Mouse (Mus musculus) heart, embryonic 16.5 days (tissue): ENCODE results near the gene Lix1l. TPM values are rescaled to one million over a fixed set of nuclear protein-coding genes. Genes with fewer than 3 reads are reported as not detected.
"Not testable (repeated sequence)": the region's sequence is repeated elsewhere in the genome, so short reads cannot be mapped to it uniquely, and the experiment has no call there.

Experiments used
- ATAC-seq: fragments of 200-750 bp; cut with Nextera tagmentation; replicated peaks from 2 replicates; pipeline ENCODE4 v1.8.0; 2017; ENCODE audit warnings: moderate number of reproducible peaks; ENCODE audit not compliant: insufficient read depth, low FRiP score; ENCODE audit errors: extremely low read depth
- H3K27ac ChIP-seq: fragments of 300-500 bp; sonication (generic); 2 replicates; pipeline ENCODE4 v1.5.1; 2014; ENCODE audit warnings: mild to moderate bottlenecking, low read length, control low read depth, moderate library complexity
- H3K27me3 ChIP-seq: fragments of 300-500 bp; sonication (generic); 2 replicates; pipeline ENCODE4 v1.6.1; 2014; ENCODE audit warnings: low read length, mixed read lengths; ENCODE audit not compliant: control insufficient read depth, insufficient read depth
- H3K36me3 ChIP-seq: fragments of 300-500 bp; sonication (generic); 2 replicates; pipeline ENCODE4 v1.6.1; 2014; ENCODE audit not compliant: control insufficient read depth, insufficient read depth
- H3K4me1 ChIP-seq: fragments of 300-500 bp; sonication (generic); 2 replicates; pipeline ENCODE4 v1.6.1; 2014; ENCODE audit warnings: low read length, mixed read lengths; ENCODE audit not compliant: control insufficient read depth, insufficient read depth
- H3K4me2 ChIP-seq: fragments of 300-500 bp; sonication (generic); 2 replicates; pipeline ENCODE4 v1.6.1; 2014; ENCODE audit warnings: low read depth, mild to moderate bottlenecking, control low read depth, low read length
- H3K4me3 ChIP-seq: fragments of 300-500 bp; sonication (generic); 2 replicates; pipeline ENCODE4 v1.5.1; 2014; ENCODE audit warnings: mild to moderate bottlenecking, control low read depth, low read length
- H3K9ac ChIP-seq: fragments of 300-500 bp; sonication (generic); 2 replicates; pipeline ENCODE4 v1.6.1; 2014; ENCODE audit warnings: low read length, control low read depth
- H3K9me3 ChIP-seq: fragments of 300-500 bp; sonication (generic); replicated peaks from 2 replicates; pipeline ENCODE4 v1.6.1; 2016; ENCODE audit warnings: low read length; ENCODE audit not compliant: control insufficient read depth
- WGBS: fragments of 180-500 bp; shearing (Covaris S2); extraction: QIAGEN DNeasy Blood & Tissue Kit; methylation state at CpG from one replicate; pipeline ENCODE4 v1.1.7; 2014; 5-methylcytosine and 5-hydroxymethylcytosine counted together
- polyA plus RNA-seq: library from polyadenylated mRNA; unstranded; fragments of >200 nt; fragmentation: Nextera tagmentation; extraction: Ambion mirVana; gene quantifications from 2 replicates; pipeline ENCODE4 v1.2.1, GENCODE M21; 2015

Gene Lix1l
- polyA plus RNA-seq, 1 experiment from 2014 or later = 4.3 TPM

GRCm38 (mm10) chr3:96647365-96647764 lies 46.4 kb downstream of the Lix1l start:
- H3K4me2 ChIP-seq = no peak overlapping the region
- 84% methylated on average over 3 of the region's 3 CpGs for WGBS
- no peak overlapping the region for H3K27ac ChIP-seq
- H3K36me3 ChIP-seq = peaks cover 16% of the 10 kb centered on the region
- no peaks in the 10 kb centered on the region for H3K27me3 ChIP-seq
- ATAC-seq = no peak
- no peak overlapping the region for H3K4me3 ChIP-seq
- H3K4me1 ChIP-seq = peaks cover 9% of the 10 kb centered on the region
- no peaks in the 10 kb centered on the region for H3K9me3 ChIP-seq
- no peak overlapping the region for H3K9ac ChIP-seq

- no peaks in the 10 kb centered on the region for H3K9me3 ChIP-seq
- WGBS = 71% methylated on average over 2 of the region's 2 CpGs
- no peaks in the 10 kb centered on the region for H3K27me3 ChIP-seq
- H3K4me1 ChIP-seq = peaks cover 9% of the 10 kb centered on the region
- H3K9ac ChIP-seq = no peak overlapping the region
- no peak overlapping the region for H3K4me2 ChIP-seq
- no peak for ATAC-seq
- no peaks in the 10 kb centered on the region for H3K36me3 ChIP-seq
- no peak overlapping the region for H3K4me3 ChIP-seq
- H3K27ac ChIP-seq = no peak overlapping the region
Measured at GRCm38 (mm10) chr3:96660901-96661300, 60.0 kb downstream of the Lix1l start.

- Histone ChIP-seq H3K36me3 (no peaks in the 10 kb centered on the region), H3K4me3 (no peak overlapping the region; the same call in 1 of the 2 replicates), H3K9ac (no peak overlapping the region), H3K27me3 (no peaks in the 10 kb centered on the region), H3K27ac (no peak overlapping the region), H3K9me3 (no peaks in the 10 kb centered on the region), H3K4me1 (peaks cover 9% of the 10 kb centered on the region), H3K4me2 (peak overlapping the region; percentile 75)
- 0 out of 2 replicates have a peak, but pooled peaks have one; percentile 10 for ATAC-seq
- 49% methylated on average over 8 of the region's 8 CpGs for whole genome bisulfite sequencing
Measured at GRCm38 (mm10) chr3:96662731-96663316, 61.9 kb downstream of the Lix1l start.

- no peaks in the 10 kb centered on the region for H3K36me3 ChIP-seq
- peaks cover 9% of the 10 kb centered on the region for H3K4me1 ChIP-seq
- peak overlapping the region; percentile 64 for H3K9ac ChIP-seq
- 3% methylated on average over 18 of the region's 18 CpGs for WGBS
- ATAC-seq = peak; percentile 74
- no peaks in the 10 kb centered on the region for H3K9me3 ChIP-seq
- H3K4me2 ChIP-seq = peak overlapping the region; percentile 75
- no peak overlapping the region for H3K27ac ChIP-seq
- H3K4me3 ChIP-seq = peak overlapping the region; percentile 45
- H3K27me3 ChIP-seq = no peaks in the 10 kb centered on the region
Measured at GRCm38 (mm10) chr3:96663432-96664239, 62.7 kb downstream of the Lix1l start.

GRCm38 (mm10) chr3:96665732-96666363 lies 64.9 kb downstream of the Lix1l start:
- not testable (repeated sequence) for H3K4me3 ChIP-seq, H3K36me3 ChIP-seq, H3K27ac ChIP-seq, ATAC-seq, H3K9me3 ChIP-seq, H3K9ac ChIP-seq, H3K27me3 ChIP-seq, H3K4me2 ChIP-seq
- 85% methylated on average over 7 of the region's 7 CpGs for WGBS
- peaks cover 13% of the 10 kb centered on the region for H3K4me1 ChIP-seq

GRCm38 (mm10) chr3:96666916-96667315 lies 66.0 kb downstream of the Lix1l start:
- Histone ChIP-seq H3K4me3 (no peak overlapping the region), H3K4me2 (no peak overlapping the region), H3K27ac (no peak overlapping the region), H3K27me3 (no peaks in the 10 kb centered on the region), H3K36me3 (no peaks in the 10 kb centered on the region), H3K9ac (no peak overlapping the region), H3K9me3 (no peaks in the 10 kb centered on the region), H3K4me1 (peaks cover 13% of the 10 kb centered on the region)
- no peak for ATAC-seq
- WGBS = 91% methylated on average over 5 of the region's 5 CpGs

- no peak for ATAC-seq
Measured at GRCm38 (mm10) chr3:96667316-96667715, 66.4 kb downstream of the Lix1l start.

GRCm38 (mm10) chr3:96668424-96669067 lies 67.6 kb downstream of the Lix1l start:
- Histone ChIP-seq H3K4me1 (peaks cover 11% of the 10 kb centered on the region), H3K4me3 (no peak overlapping the region), H3K27me3 (no peaks in the 10 kb centered on the region), H3K27ac (no peak overlapping the region), H3K9me3 (no peaks in the 10 kb centered on the region), H3K9ac (no peak overlapping the region), H3K36me3 (no peaks in the 10 kb centered on the region), H3K4me2 (no peak overlapping the region)
- no peak for ATAC-seq
- WGBS = 88% methylated on average over 5 of the region's 5 CpGs

More at GRCm38 (mm10) chr3:96667316-96667715, 66.4 kb downstream of the Lix1l start:
- no peak overlapping the region for H3K4me3 ChIP-seq
- no peaks in the 10 kb centered on the region for H3K9me3 ChIP-seq
- 27% methylated on average over 1 of the region's 1 CpGs for WGBS
- H3K36me3 ChIP-seq = no peaks in the 10 kb centered on the region
- H3K4me1 ChIP-seq = peaks cover 13% of the 10 kb centered on the region
- H3K27ac ChIP-seq = no peak overlapping the region
- no peak overlapping the region for H3K9ac ChIP-seq
- H3K27me3 ChIP-seq = no peaks in the 10 kb centered on the region
- H3K4me2 ChIP-seq = no peak overlapping the region
